Comparison of ENCODE assay signal across 13 mouse cellular contexts in genomic region chr7:121329274-121329673, GRCm38 (mm10).
"Had no signal": no experiment of that assay in that cellular context is flagged by ENCODE, and none has a peak within 500 bp of the region (broad histone marks: within the 10 kb centered on the region; RNA-seq: fewer than 3 reads in every experiment).

No protein-coding gene starts in this region.

- ATAC-seq: midbrain, embryonic 16.5 days had no signal

- DNase-seq: lung, adult 18-20 months; lung, embryonic 14.5 days; lung, postnatal 10 days; lung, postnatal 4 days; midbrain, embryonic 14.5 days; retina, postnatal 1 day; right cerebral cortex, postnatal 14 days; right cerebral cortex, postnatal 4 days; spleen, adult 18-20 months; thymus, adult 2 months; thymus, postnatal 25 days; thymus, postnatal 4 days had no signal
